Mouse (Mus musculus) layer of hippocampus, adult 9-11 months (tissue): ENCODE measurements around the gene E130208F15Rik.

ENCODE experiments used
- DNase-seq: peaks from one replicate; pipeline ENCODE4 v3.0.0; 2022

The E130208F15Rik gene

DNA sequence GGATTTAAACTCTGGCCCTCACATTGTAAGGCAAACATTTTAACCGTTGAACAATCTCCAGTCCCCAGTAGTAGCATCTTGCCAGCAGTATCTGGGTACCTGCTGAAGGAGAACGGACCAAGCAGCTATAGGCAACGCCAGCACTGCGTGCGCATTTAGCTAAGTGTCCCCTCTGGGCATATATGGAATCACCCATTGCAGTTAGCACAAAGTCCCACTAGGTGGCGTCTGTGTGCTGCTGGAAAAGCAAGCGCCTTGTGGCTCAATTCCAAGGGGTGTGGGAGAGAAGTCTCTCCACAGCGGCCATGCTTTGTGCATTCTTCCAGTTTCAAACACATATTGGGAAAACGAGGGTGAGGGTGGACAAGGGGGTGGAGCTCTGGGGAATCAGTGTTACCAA is 14.8 kb downstream of the E130208F15Rik start:
- DNase-seq = peak; percentile 85

DNA sequence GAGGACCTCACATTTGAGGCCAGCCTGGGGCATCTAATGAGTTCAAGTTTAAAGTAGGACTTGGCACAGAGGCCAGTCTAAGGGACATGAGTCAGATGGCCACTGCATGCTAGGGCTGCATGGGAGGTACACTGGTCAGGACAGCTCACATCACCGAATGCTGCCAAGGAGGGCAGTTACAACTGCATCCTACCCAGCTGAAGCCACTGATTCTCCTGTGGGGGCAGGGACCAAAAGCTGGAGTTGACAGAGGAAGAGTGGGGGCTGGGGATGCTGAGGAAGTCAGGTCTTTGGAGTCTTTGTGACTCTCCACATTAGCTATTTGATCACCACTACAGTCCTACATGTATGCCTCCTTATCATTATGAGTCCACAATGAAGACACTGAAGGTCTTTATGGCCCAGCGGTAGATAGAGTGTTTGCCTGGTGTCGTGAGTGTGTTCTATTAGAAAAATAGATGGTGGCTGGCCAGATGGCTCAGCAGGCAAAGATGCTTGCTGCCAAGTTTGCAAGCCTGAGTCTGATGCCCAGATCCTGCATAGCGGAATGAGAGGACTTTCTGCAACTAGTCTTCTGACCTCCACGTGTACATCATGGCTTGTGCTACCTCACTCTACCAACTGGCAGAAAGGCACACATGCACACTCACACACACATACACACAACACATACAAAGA is 18.0 kb downstream of the E130208F15Rik start:
- no peak for DNase-seq

DNA sequence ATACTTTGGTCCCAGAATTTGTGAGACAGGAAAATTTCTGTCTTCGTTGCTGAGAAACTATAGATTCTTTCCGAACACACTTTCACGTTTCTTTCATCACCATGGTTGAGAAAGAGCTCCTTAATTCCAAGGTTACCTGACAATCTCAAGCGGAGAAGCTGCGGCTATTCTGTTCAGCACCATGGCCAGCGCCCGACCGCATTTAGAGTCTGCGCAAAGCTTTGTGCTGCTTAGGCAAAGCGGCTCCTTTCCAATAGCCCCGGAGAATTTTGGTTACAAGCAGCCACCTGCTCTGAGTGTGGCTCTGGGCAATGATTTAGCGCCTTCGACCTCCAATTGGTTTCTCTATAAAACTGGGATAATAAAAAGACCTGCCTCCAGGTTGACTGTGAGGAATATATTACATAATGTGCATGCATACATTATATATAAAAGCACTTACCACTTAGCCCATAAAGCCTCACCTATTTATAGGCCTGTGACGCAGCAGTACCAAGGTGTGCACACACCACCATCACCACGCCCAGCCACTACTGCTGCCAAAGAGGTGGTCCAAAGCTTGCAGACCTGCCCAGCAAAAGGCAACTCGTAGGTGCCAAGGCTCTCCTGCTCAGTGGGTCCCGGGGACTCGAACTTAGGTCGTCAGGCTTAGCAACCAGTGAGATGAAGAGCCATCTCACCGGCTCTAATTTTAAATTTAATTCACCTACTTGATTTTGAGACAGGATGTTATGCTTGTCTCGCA is 25.3 kb downstream of the E130208F15Rik start:
- DNase-seq = no peak

DNA sequence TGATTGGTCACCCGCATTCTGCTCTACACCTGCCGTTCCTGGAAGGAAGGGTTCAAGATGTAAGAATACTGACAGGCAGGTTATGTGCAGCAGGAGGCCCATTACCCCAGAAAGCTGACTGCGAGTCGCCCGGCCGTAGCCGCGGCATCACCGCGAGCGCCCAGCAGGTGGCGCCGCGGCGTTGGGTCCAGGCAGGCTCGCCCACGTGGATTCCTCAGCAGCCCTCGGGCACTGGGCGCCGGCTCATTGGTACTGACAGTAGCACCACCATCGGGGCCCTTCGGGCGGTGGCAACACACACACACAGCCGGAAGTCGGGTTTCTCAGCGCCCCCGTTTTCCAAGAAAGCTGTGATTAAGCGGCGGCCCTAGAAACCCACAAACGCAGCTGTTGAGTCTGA is 26.3 kb downstream of the E130208F15Rik start:
- peak; percentile 83 for DNase-seq

DNA sequence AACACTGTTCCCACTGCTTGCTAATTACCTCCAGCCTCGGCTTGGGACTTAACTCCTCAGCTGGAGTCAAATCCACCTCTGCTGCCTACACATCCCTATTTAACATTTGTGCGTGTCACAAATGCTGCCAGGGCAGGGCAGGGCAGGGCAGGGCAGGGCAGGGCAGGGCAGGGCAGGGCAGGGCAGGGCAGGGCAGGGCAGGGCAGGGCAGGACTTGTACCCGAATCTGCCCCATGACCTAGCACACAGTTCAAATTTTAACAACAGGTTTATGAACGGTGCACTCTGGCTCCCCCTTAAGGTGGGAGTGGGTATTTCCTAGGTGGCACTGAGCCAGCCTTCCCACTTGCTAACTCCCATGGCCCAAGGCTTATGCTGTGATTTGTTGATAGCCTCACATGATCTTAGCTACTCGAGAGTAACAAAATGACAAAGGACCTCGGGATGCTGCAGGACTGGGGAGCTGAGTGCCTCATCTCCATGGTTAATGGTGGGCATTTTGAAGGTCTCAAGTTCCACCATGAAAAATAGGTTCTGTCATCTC is 31.8 kb downstream of the E130208F15Rik start:
- DNase-seq = peak; percentile 53

DNA sequence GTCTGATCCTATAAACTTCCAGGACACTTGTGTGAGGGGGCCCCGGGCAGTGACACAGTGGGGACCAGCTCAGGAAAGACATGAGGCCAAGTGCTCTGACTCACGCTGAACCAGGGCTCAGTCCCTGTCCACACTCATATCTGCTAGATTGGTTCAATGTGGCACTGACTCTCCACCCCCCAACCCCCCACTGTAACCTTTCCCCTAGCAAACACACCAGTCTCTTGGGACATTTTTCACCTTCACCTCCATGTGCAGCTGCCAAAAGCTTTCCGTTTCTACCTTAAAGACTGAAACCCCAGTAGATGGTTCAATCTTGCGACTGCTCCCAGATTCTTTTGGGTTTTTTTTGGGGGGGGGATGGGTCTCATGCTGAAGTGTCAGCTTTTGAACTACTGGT is 32.5 kb downstream of the E130208F15Rik start:
- DNase-seq = no peak

DNA sequence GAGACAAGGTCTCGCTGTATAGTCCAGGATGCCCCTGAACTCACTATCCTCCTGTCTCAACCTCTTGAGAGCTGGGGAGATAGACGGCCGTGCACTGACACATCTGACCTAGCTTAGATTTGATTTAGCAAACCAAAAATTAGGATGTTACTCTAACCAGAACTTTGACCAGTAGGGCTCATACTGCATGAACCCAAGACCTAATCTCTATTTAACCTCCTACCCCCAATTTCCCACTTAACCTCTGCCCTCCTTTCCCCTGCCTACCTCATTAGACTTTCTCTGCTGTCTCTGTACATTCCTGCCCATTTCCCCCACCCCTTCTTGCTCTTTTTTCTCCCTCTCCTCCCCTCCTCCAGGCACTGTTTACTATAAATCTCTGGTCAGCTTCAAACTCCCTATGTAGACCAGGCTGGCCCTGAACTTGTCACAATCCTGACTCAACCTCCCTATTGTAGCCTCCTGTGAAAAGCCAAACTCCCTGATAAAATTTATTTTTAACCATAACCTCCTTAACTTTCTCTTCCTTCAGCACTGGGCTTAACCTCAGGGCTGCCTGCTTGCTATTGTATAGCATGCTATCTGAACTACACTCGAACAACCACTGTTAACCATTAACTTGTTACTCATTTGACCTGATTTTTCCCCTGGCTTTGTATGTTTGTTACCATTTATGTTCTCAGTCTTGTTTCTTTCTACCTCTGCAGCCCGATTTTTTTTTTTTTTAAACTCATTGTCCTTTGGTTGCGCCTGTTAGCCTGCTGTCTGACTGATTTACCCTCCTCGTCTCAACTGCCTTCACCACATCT is 37.0 kb downstream of the E130208F15Rik start:
- no peak for DNase-seq

DNA sequence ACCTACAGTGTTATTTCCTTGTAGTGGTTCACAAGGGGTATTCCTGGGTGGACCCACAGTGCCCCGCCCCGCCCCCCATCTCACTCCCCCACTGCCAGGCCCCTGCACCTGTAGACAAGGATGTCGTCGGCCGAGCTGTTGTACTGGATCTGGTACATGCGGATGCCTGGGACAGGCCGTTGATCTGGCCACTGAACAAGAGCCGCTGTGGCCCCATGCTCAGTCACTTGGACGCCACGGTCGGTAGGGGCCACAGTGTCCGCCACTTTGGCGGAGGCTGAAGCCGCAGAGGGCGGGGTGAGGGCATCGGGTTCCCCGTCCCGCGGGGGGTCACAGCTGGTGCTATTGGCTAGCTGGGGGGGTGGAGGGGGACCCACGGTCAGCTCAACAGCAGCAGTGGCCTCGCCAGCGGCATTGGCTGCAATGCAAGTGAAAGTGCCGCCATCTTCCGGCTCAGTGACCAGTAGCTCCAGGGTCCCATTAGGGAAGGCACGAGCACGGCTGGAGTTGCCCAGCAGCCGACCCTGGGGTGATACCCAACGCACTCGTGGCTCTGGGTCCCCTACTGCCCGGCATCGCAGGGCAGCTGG is 37.8 kb downstream of the E130208F15Rik start:
- DNase-seq = no peak

DNA sequence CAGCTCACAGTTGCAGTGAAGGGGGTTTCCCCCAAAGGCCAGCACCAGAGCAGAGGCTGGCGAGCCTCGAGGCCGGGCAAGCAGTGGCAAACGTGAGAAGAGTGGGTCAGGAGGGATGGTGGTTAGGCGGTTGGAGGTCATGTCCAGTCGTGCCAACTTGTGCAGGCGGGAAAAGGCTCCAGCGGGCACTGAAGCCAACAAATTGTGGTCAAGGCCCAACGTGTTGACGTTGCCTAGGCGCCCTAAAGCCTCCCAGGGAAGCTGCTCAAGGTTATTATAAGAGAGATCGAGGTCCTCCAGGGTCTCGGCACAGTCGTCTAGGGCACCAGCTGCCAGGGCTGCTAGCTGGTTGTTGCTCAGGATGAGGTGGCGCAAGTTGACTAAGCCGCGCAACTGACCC is 38.5 kb downstream of the E130208F15Rik start:
- no peak for DNase-seq

DNA sequence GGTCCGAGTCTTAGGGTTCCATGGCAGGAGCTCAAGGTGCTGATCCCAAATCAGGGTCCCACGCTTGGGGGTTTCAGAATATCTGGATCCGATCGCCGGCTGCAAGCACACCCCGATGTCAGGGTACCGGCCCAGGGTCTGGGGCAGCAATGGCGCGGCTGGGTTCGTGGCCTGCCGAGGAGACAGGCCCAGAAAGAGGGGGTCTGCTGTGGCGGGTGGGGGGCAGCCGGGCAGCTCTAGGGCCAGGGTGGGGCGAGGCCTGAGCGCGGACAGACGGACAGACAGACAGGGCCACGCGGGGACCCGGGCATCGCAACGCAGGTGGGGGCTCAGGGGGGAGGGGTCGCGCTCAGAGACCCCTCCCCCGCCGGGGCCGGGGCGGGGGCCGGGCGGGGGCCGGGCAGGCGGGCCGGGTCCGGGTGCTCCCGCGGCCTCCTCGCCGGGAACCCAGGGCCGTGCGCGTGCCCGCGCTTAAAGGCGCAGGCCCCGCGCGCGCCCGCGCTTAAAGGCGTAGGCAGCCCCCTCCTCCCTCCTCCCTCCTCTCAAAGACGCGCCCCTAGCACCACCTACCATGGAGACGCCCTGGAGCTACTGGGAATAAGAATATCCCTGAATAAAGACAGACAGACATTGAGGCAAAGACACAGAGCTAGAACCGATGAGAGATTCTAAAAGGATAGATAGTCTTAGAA is 41.3 kb downstream of the E130208F15Rik start, which contains the start of gene Lrfn3:
Lrfn3 (minus strand) TSS at position 121 of the 692 bp plus-strand sequence.
- peak; percentile 76 for DNase-seq

DNA sequence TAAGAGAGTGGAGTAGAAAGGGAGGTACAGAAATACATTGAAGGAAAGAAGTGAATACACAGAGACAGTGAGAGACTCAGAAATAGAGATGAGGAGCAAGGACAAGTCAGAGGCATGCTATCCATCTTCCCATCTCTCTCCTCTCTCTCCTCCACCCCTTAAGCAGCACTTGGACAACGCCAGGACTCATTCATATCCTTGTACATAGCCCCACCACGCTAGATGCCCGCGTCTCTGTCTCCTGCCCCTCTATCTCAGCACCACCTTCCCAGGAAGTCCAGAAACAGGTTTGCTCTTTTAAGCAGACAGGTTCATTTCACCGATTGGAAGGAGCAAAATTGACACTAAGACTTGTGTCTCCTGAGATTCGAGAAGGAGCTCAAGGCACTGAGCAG is 41.8 kb downstream of the E130208F15Rik start:
- no peak for DNase-seq

DNA sequence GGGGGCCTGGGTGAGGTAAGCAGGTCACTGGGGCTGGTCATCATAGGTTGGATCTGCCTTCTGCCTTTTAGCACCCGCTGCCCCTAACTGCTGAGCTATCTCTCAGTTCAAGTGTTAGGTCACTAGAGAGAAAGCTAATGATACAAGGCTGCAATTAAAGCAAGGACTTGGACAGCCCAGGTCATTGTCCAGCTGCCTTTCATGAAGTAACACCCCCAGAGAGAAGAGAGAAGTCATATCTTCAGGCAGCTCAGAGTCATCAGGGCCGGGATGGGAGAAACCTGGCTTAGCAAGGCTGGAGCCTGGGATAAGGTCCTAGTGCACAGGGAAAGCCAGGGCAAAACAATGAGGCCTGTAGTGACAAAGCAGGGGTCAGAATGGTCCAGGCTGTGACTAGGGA is 45.9 kb downstream of the E130208F15Rik start:
- DNase-seq = no peak
